Mouse (Mus musculus) E14TG2a.4 (cell line): ENCODE measurements at regions not wholly inside any gene's neighbourhood (a gene's known extent, or its start where the extent isn't known, plus 50 kb on each side); places are given as distances from the start of the nearest gene placed in this dataset.

ENCODE experiments used
- H3K27me3 ChIP-seq: 2 replicates; pipeline ENCODE4 v1.6.1; 2014; ENCODE audit warnings: low read length, control low read depth; ENCODE audit not compliant: insufficient read depth
- H3K36me3 ChIP-seq: 2 replicates; pipeline ENCODE4 v1.6.1; 2014; ENCODE audit warnings: low read length, control low read depth; ENCODE audit not compliant: insufficient read depth
- H3K4me1 ChIP-seq: replicated peaks from 2 replicates; pipeline ENCODE4 v1.6.1; 2014; ENCODE audit warnings: low read depth, low read length, control low read depth
- H3K4me3 ChIP-seq: replicated peaks from 2 replicates; pipeline ENCODE4 v1.5.1; 2014; ENCODE audit warnings: mild to moderate bottlenecking, low read length
- H3K9me3 ChIP-seq: 2 replicates; pipeline ENCODE4 v1.6.1; 2014; ENCODE audit warnings: low read length, control low read depth
- CTCF ChIP-seq: conservative IDR thresholded peaks from 2 replicates; pipeline ENCODE4 v1.5.1; 2014; ENCODE audit warnings: low read length
- NANOG ChIP-seq: IDR thresholded peaks from 2 replicates; pipeline ENCODE4 v1.6.1; 2014; ENCODE audit warnings: borderline replicate concordance, low read length, mixed read lengths
- POU5F1 ChIP-seq: IDR thresholded peaks from 2 replicates; pipeline ENCODE4 v1.6.1; 2014; ENCODE audit warnings: low read length, borderline replicate concordance

GRCm38 (mm10) chr17:60717494-60717893 lies 1704.3 kb upstream of the Nudt12 start:
- Histone ChIP-seq H3K4me3 (no peak overlapping the region), H3K4me1 (no peaks in the 10 kb centered on the region), H3K36me3 (no peaks in the 10 kb centered on the region), H3K9me3 (no peaks in the 10 kb centered on the region), H3K27me3 (no peaks in the 10 kb centered on the region)
- TF ChIP-seq CTCF, result no peak
- no peak for TF ChIP-seq POU5F1
- no peak for TF ChIP-seq NANOG
